Mouse (Mus musculus): Measurements from ENCODE around the gene Gm21994.
"Not testable (repeated sequence)": the region's sequence is repeated elsewhere in the genome, so short reads cannot be mapped to it uniquely, and the experiment has no call there.

Gm21994 gene

DNA sequence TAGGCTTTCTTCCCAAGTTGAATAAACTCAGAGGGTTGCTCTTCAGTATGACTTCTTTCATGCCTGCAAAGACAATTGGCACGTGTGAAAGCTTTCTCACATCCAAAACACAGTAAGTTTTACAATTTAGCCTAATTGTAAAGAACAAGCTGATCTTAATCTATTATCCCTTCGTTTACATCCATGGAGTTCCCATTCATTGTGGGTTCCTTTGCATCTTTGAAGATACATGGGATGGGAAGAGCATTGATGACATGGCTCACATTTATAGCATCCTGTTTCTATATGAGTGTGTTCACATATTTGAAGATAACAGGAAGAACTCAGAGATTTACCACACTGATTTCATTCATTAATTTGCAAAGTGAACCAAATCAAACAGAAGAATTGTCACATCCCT, at the start of gene Gm21994:
Gm21994 (minus strand) TSS at position 101 of the 400 bp plus-strand sequence.
- not testable (repeated sequence) for DNase-seq (ENCODE audit: low spot score in 2 of 2)

GRCm38 (mm10) chr2:150299096-150299495, 43.7 kb upstream of the Gm21994 start:
- DNase-seq (ENCODE audit: low spot score in 2 of 2) = no peak

GRCm38 (mm10) chr2:150293669-150294068, 38.3 kb upstream of the Gm21994 start:
- no peak for DNase-seq (ENCODE audit: low spot score in 2 of 2)

DNA sequence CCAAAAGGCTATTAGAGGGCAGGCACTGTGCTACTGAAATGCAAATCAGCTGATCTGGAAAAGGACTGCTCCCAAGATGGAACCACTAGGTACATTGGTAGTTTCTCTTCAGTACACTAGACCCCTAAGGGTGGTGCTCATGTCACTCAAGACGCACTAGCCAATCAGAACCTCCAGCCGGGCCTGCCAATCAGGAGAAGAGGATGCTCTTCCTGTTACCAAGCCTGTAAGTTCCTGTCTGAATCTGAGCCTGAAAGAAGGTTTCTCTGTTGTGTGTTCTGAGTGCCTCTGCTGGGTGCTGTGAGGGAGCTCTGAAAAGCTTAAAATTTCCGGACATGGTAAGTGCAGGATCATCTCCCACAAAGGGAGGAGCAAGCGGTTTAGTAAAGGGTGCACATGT, 1.9 kb upstream of the Gm21994 start, which contains the start of gene Gm14124:
Gm14124 (plus strand) TSS at position 227 of the 400 bp plus-strand sequence.
- DNase-seq (ENCODE audit: low spot score in 2 of 2) = not testable (repeated sequence)

DNA sequence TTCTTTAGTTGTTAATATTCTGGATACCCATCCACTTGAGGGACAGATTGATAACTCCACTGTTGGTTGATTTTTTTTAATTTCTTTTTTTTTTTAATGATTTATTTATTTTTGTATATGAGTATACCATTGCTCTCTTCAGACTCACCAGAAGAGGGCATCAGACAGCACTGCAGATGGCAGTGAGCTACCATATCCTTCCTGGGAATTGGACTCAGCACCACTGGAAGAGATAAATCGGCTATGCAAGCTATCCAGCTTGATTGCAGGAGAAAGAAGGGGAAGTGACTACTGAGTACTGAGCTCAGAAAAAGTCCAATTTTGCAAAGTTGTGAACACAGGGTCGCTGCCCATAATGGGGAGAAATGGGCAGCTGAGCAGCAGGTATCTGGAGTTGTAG, 1.5 kb upstream of the Gm21994 start:
- DNase-seq (ENCODE audit: low spot score in 2 of 2) = not testable (repeated sequence)

DNA sequence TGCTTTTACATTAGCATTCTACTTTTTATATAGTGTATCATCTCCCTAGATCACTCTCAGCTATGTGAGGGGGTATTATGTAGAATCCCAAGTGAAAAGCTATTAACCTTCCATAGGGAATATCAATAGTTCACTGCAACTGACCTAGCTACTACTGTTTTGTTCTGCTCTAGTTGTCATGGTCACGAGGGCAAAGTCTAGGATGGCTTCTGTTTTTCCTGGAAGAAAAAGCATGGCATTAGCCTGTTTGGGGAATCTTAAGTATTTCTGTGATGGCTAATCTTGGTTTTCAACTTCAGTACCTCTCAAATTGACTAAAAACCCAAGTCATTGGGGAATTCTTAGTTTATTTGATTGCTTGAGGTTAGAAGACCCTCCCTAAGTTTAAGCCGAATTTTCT, 12.2 kb downstream of the Gm21994 start:
- no peak for DNase-seq (ENCODE audit: low spot score in 2 of 2)

DNA sequence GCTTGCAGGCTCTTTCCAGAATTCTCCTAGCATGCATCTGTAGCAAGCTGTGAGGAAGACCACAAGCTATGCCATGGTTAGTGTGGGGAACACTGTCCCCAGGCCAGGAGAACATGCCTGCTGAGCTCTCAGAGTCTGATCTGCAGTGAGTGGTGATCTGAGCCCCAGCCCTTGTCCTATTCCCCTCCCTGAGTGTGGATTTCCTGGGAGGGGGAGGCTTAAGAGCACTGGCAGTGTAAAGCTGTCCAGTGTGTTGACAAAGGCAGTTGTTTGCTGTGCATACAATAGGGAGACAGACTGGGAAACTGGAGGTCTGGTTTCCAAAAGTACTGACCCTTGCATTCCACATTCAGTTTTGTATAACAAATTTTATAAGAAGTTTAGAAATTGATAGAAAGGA, 32.1 kb downstream of the Gm21994 start:
- not testable (repeated sequence) for DNase-seq (ENCODE audit: low spot score in 2 of 2)

DNA sequence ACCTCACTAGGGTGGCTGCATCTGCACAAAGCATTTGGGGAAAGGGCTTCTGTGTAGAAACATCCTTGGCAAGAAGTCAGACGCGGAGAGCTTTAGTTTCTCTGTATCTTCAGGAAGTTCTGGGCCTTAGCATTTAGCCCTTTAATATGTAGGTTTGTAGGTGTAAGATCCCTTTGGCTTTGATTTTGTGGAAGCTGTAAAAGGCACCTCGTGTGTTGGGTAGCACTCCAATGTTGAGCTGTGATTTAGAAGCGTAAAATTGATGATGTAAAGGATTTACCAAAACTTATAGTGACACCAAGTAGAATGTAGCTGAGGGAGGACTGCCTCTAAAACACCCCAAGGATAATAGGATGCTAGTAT, 37.0 kb downstream of the Gm21994 start:
- not testable (repeated sequence) for DNase-seq (ENCODE audit: low spot score in 2 of 2)

- DNase-seq (ENCODE audit: low spot score in 2 of 2) = peak; percentile 49
These were observed 37.6 kb downstream of the Gm21994 start, which contains the start of gene Zfp937 for GRCm38 (mm10) chr2:150217600-150218362. TSS of gene Zfp937 (plus strand) at chr2:150218073.
